Mouse (Mus musculus): ENCODE measurements around the gene Nudt14.

Gene Nudt14

DNA sequence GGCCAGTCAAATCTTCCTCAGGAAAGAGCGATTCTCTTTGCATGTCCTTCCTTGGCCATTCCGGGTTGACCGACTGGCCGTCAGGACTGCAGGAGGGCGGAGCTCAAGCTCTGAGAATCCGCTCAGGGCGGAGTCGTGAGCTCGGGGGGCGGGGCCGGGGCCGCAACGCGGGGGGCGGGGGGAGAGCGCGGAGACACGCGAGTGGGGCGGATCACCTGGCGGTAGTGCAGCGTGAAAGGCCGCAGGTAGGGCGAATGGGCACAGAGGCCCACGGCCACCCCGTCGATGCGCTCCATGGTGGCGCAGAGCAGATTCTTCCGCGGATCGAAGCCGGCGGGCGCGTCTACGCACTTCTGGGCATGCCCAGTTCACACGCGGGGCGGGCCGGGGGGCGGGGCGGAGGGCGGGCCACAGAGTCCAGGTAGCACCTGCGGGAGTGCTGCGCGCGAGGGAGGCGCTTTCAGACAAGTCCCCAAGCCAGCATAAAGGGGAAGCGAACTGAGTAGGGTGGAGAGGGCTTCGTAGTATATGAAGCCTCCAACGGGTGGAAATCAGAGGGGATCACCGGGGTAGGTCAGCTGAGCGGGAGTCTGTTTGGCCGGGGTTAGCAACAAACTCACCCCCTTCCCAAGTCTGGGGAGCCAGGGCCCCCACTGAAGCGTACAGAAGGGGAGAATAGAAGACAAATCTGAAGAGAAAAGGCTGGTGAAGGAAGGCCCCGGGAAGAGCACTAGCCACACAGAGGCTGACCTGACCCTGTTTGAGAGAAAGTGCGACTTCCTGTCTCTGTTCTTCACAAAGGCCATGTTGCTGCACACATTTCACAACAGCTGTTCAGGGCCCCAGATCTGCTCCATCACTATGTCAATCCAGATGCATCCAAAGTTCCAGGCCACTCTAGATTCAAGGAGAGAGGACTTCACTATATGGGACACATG lies at the start of gene Nudt14:
Gene Nudt14, minus strand, starts transcription at position 349 of the 938 bp plus-strand sequence.
- peak; percentile 86 to 87 for DNase-seq

GRCm38 (mm10) chr12:112991444-112991843 lies 49.5 kb upstream of the Nudt14 start:
- no peak for DNase-seq

- DNase-seq = no peak
These were observed 48.9 kb upstream of the Nudt14 start for GRCm38 (mm10) chr12:112990706-112991405.

DNA sequence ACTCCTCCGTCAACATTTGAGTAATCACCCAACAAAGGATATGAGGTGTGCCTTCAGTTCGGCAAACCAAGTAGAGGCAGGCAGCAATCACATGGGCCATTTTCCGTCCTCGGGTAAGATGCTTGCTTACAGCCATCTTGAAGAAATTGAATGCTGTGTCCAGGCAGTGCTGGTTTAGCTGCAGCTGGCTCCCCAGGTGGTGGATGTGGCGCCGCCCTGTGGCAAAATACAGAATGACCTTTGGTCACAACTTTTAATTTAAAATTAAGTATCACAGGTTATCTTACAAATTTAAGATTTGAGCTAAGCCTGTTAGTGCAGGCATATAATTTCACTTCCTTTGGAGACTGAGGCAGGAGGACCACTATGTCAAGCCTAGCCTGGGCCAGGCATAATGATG lies 46.0 kb upstream of the Nudt14 start:
- DNase-seq = peak in 1 of 2 experiments; percentile 65

- peak in 1 of 2 experiments; percentile 17 for DNase-seq
These were observed 43.4 kb upstream of the Nudt14 start for GRCm38 (mm10) chr12:112985346-112985745.

GRCm38 (mm10) chr12:112982031-112982430 lies 40.1 kb upstream of the Nudt14 start:
- DNase-seq = no peak

- DNase-seq = no peak
These were observed 35.2 kb upstream of the Nudt14 start for GRCm38 (mm10) chr12:112977156-112977555.

DNA sequence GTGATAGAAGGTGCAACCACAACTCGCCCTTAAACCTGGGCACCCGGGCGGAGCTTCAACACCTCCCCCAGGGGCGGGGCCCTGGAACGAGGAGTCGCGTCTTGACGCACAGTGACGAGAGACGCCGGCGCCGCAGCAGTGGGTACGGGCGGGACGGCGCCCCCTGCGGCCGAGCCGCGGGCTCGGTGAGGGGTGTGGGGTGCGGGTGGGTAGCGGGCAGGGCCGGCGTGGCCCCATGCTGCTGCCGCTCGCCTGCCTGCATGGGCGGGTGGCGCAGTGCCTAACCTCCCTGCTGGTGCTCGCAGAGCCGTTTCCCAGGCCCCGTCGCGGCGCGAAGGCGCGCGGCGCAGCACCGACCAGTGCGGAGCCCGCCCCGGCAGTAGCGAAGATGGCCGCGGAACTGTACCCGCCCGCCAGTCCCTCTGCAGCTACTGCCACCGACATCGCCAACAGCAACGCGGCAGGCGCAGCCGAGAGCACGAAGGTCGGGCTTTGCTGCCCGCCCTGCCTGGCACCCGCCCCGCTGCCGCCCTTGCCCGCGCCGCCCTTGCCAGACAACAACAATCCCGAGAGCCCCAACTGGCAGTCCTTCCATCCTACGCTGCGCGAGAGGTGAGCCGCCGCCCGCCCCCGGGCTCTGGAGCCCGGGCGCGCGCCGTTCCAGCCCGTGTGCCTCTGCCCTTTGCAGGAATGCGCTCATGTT lies 34.6 kb upstream of the Nudt14 start, which contains the start of gene Btbd6:
Gene Btbd6, plus strand, starts transcription at position 112 of the 703 bp plus-strand sequence.
- DNase-seq = peak; percentile 91 to 92

- no peak for DNase-seq
These were observed 32.8 kb upstream of the Nudt14 start for GRCm38 (mm10) chr12:112974736-112975135.

- DNase-seq = no peak
These were observed 27.7 kb upstream of the Nudt14 start for GRCm38 (mm10) chr12:112969616-112970015.

DNA sequence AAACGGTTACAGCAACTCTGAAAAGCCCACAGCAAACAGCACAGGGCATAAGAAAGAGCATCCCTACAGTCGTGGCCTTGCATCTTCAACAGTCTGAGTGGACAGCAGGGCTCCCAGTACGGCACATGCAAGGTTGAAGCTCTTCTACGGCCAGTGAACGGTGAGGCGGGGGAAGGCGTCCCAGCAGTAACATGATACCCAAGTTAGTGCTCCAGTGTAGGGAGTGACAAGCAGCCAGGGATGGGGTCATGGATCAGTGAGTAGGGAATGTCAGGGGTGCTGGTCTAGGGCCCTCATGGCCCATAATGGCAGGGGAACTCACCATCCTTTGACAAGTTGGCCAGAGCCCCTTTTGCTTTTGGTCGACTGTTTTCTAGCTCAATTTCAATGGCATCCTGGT lies 27.0 kb upstream of the Nudt14 start:
- DNase-seq = no peak

GRCm38 (mm10) chr12:112965783-112966182 lies 23.9 kb upstream of the Nudt14 start:
- no peak for DNase-seq

- DNase-seq = no peak
These were observed 19.9 kb upstream of the Nudt14 start for GRCm38 (mm10) chr12:112961872-112962271.

DNA sequence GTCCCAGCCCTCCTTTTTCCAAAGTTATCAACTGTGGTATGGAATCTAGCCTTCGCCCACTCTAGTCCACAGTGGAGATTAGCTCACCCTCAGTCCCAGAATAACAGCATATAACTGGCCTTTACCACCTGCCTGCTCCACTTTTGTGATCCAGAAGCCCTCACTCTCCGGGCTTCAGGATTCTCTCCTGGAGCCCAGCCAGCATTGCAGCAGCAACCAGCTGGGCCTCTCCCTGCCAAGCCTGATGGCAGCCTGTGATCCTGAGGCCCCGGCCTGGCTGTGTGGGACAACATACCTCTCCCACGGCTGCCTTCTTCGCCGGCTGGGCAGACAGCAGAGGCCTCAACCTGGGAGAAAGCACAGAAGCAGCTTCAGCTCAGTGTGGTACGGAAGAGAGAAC lies 19.5 kb upstream of the Nudt14 start:
- peak in 1 of 2 experiments; percentile 47 for DNase-seq

DNA sequence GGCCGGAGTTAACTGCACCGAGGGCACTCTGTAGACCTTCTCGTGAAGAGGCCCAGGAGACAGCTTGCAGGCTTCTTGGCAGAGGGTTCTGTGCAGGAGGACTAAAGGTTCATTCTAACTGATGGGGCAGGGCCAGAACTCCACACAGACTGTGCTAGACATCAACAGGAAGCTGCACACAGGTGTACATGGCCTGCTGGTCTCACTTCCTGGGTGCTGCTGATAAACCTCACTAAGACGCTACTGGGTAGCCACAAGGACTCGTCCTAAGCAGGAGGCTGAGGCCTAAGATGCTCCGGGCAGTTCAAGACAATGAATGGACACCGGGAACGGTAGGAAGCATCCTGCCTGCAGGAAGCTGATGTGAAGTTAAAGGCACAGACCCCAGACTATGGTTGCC lies 17.5 kb upstream of the Nudt14 start:
- no peak for DNase-seq

DNA sequence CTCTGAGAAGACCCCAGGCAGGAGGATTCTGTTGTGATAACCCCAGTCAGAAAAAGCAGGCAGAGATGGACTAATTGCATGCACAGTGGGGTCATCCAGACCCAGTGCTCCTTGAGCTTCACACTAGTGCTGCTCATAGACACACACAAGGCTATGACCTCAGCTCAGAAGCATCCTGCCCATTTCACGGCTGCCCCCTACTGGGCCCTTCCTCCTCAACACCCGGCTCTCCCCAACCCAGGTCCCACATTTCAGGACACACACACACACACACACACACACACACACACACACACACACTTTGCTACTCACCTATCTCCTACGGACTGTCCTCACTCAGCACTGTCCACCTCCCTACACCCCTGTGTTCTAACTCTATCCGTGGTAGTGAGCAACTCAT lies 16.4 kb upstream of the Nudt14 start:
- peak; percentile 73 to 76 for DNase-seq

GRCm38 (mm10) chr12:112955800-112956199 lies 13.9 kb upstream of the Nudt14 start:
- DNase-seq = peak; percentile 74 to 86

DNA sequence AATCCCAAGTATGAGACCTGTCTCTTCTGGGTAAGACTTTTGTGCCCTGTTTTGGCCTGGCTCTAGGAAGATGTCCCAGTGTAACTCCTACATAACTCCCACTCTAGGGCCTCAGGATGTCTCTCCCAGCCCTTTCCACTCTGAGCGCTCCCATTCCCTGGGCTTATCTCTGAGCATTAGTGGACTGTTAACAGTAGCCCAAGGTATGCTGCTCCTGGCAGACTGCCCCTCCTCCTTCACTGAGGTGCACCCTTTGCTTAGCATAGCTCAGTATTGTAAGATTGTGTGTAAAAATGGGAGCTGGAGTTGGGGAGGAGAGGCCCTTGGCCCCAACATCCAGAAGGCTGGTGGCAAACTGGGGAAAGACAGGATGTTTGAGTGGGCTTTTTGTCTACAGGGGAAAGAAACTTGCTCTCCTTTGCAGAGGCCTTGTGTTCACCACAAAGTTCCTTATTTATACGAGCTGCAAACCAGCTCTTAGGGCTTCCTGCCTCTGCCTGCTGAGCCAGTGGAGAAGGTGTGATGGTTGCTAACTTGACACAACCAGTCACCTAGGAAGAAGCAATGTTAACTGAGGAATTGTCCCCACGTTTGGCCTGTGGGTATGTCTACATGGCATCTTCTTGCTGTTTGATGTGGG lies 11.1 kb upstream of the Nudt14 start:
- no peak for DNase-seq

- peak; percentile 78 to 85 for DNase-seq
These were observed 10.5 kb upstream of the Nudt14 start for GRCm38 (mm10) chr12:112952433-112952832.

DNA sequence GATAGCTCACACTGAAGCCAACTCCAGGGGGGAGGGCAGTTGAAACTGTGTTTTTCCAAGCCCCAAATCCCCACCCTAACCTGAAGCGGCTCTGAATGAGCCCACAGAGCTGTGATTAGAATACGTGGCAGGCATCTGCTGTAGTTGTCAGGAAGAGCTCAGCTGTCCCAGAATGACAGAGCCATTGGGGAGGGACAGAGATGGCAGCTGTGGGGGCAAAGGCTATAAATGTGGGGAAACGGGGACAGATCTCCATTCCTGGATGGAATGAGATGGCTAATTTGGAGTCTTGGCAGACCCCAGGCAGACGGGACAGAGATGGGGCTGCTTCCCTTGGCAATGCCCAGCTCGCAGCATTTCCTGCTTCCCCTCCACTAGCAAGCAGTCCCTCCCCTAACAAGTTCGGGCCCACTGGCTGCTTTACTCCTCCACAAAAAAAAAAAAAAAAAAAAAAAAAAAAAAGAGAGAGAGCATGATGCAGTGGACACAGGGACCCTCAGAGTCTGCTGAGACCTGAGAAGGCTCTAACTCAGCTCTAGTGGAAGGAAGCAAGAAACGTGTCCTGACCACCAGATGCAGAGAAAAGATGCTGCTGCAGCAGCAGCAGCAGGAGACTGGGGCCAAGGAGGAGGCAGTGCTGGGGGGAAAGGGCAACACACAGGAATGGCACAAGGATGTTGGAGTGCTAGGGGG lies 9.4 kb upstream of the Nudt14 start:
- no peak for DNase-seq

DNA sequence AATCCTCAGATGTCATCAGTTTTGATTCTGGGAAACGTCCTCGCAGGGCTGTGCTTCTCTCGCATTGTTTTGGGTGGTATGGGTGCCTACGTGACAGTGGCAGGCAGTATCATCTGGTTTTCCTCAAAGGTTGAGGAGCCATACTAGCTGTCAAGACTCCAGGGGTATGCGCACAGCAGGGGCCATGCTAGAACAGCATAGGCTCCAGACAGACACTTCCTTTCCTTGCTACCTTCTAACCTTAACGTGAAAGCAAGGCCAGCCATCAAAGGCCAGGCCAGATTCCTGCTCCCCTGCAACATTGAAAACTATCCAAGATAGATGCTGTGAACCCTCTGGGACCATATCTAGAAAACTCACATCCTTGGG lies 8.8 kb upstream of the Nudt14 start:
- DNase-seq = no peak
